Mouse (Mus musculus) ovary, postnatal 36 days (tissue): ENCODE measurements around the gene Socs4.

Experiments
- DNase-seq: peaks from one replicate; pipeline ENCODE4 v3.0.0; 2022; ENCODE audit warnings: low spot score, mixed read lengths

Socs4 gene

GRCm38 (mm10) chr14:47276637-47277393 lies at the start of gene Socs4, which contains the start of gene Wdhd1:
Gene Socs4 (plus strand): TSS chr14:47276931.
Gene Wdhd1 (minus strand): TSS chr14:47276857.
- DNase-seq = peak; percentile 96

- no peak for DNase-seq
These were observed 46.8 kb upstream of the Socs4 start for GRCm38 (mm10) chr14:47229796-47230376.

- no peak for DNase-seq
These were observed 43.1 kb upstream of the Socs4 start for GRCm38 (mm10) chr14:47233602-47234001.

- no peak for DNase-seq
These were observed 42.7 kb upstream of the Socs4 start for GRCm38 (mm10) chr14:47234032-47234431.

GRCm38 (mm10) chr14:47234526-47235250 lies 42.0 kb upstream of the Socs4 start:
- DNase-seq = no peak

- no peak for DNase-seq
These were observed 40.2 kb upstream of the Socs4 start for GRCm38 (mm10) chr14:47236491-47236890.

GRCm38 (mm10) chr14:47237286-47237685 lies 39.4 kb upstream of the Socs4 start:
- no peak for DNase-seq

- DNase-seq = no peak
These were observed 36.1 kb upstream of the Socs4 start for GRCm38 (mm10) chr14:47240600-47240999.

GRCm38 (mm10) chr14:47241046-47241445 lies 35.7 kb upstream of the Socs4 start:
- DNase-seq = no peak

GRCm38 (mm10) chr14:47242753-47243152 lies 34.0 kb upstream of the Socs4 start:
- DNase-seq = no peak

GRCm38 (mm10) chr14:47249839-47250238 lies 26.9 kb upstream of the Socs4 start:
- DNase-seq = no peak

GRCm38 (mm10) chr14:47264866-47265265 lies 11.9 kb upstream of the Socs4 start:
- no peak for DNase-seq

GRCm38 (mm10) chr14:47265829-47266228 lies 10.9 kb upstream of the Socs4 start:
- no peak for DNase-seq

- no peak for DNase-seq
These were observed 7.7 kb upstream of the Socs4 start for GRCm38 (mm10) chr14:47269056-47269455.

- DNase-seq = no peak
These were observed 7.0 kb upstream of the Socs4 start for GRCm38 (mm10) chr14:47269706-47270105.

- DNase-seq = no peak
These were observed 3.0 kb upstream of the Socs4 start for GRCm38 (mm10) chr14:47273751-47274150.

GRCm38 (mm10) chr14:47275417-47275816 lies 1.3 kb upstream of the Socs4 start:
- no peak for DNase-seq

- DNase-seq = no peak
These were observed 611 bp upstream of the Socs4 start for GRCm38 (mm10) chr14:47276036-47276603.

GRCm38 (mm10) chr14:47279058-47279457 lies 2.3 kb downstream of the Socs4 start:
- no peak for DNase-seq

GRCm38 (mm10) chr14:47281535-47281934 lies 4.8 kb downstream of the Socs4 start:
- no peak for DNase-seq

GRCm38 (mm10) chr14:47283568-47283967 lies 6.8 kb downstream of the Socs4 start:
- no peak for DNase-seq

GRCm38 (mm10) chr14:47285271-47285670 lies 8.5 kb downstream of the Socs4 start:
- no peak for DNase-seq

GRCm38 (mm10) chr14:47286215-47286614 lies 9.5 kb downstream of the Socs4 start:
- DNase-seq = no peak
